9 mouse cellular contexts compared by ENCODE assay signal in the genomic region with DNA sequence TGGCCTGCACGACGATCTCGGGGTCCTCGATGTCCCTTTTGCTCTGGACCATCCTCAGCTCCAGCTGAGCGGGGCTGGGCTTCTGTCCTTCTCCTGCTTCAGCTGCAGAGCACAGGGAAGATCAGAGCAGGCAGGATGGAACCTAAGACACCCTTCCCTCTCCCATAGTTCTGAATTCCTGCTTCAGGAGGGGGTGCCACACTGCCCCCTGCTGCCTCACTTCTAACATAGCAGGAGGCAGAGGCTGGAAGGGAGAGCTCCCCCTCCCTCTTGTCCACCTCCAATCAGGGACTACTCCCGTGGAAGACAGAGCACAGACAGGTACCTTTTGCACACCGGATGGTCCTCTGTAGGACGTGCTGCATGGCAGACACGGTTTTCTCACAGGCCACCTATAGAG. TPM values are rescaled to one million over a fixed set of nuclear protein-coding genes. Genes with fewer than 3 reads are reported as not detected.
A peak's percentile ranks its signal among the peaks of the same experiment; 100 is the strongest.
DNase-seq lines count a peak whose midpoint lies in the region; ATAC-seq and TF ChIP-seq lines count a peak whose summit lies in the region.
"Had no signal": no experiment of that assay in that cellular context is flagged by ENCODE, and none has a peak within 500 bp of the region (broad histone marks: within the 10 kb centered on the region; RNA-seq: fewer than 3 reads in every experiment).

No protein-coding gene starts in this region.

- no peaks in the 10 kb centered on the region for H3K9me3 ChIP-seq in hindbrain, postnatal 0 days (ENCODE audit: low read length)
- H3K9me3 ChIP-seq in hindbrain, embryonic 14.5 days (ENCODE audit: control insufficient read depth, low read length), result no peaks in the 10 kb centered on the region
- no peaks in the 10 kb centered on the region for H3K9me3 ChIP-seq in embryonic facial prominence, embryonic 10.5 days
- H3K9me3 ChIP-seq in stomach, postnatal 0 days (ENCODE audit: control insufficient read depth, low read length), result no peaks in the 10 kb centered on the region
- H3K9me3 ChIP-seq: lung, embryonic 15.5 days had no signal

- DNase-seq in hindbrain, postnatal 0 days (ENCODE audit: low spot score), result peak; percentile 33
- DNase-seq in hindbrain, embryonic 14.5 days (ENCODE audit: low spot score), result no peak
- DNase-seq in testis, postnatal 14 days (ENCODE audit: low spot score), result no peak
- DNase-seq in embryonic facial prominence, embryonic 10.5 days (ENCODE audit: low spot score), result peak; percentile 32
- DNase-seq in stomach, postnatal 0 days (ENCODE audit: low spot score), result peak; percentile 42
- no peak for DNase-seq in spleen, postnatal 4 days (ENCODE audit: low spot score in 2 of 2)
- DNase-seq in gastrocnemius, postnatal 4 days (ENCODE audit: low spot score in 2 of 2), result no peak

- no peak for TF ChIP-seq EP300 in stomach, postnatal 0 days (optimal IDR thresholded peaks at IDR 0.05)

- no peak overlapping the region for H3K9ac ChIP-seq in hindbrain, postnatal 0 days (replicated peaks; ENCODE audit: low read length)
- H3K9ac ChIP-seq in hindbrain, embryonic 14.5 days, result no peak overlapping the region
- H3K9ac ChIP-seq in stomach, postnatal 0 days (ENCODE audit: low read length), result no peak overlapping the region
- H3K9ac ChIP-seq: lung, embryonic 15.5 days had no signal

- H3K4me2 ChIP-seq in hindbrain, postnatal 0 days (ENCODE audit: low read depth, low read length), result no peak overlapping the region
- H3K4me2 ChIP-seq in hindbrain, embryonic 14.5 days (replicated peaks), result no peak overlapping the region
- H3K4me2 ChIP-seq in stomach, postnatal 0 days (replicated peaks; ENCODE audit: low read depth), result no peak overlapping the region
- H3K4me2 ChIP-seq: lung, embryonic 15.5 days had no signal

- H3K4me1 ChIP-seq in hindbrain, postnatal 0 days (ENCODE audit: insufficient read depth, low read length), result no peaks in the 10 kb centered on the region
- no peaks in the 10 kb centered on the region for H3K4me1 ChIP-seq in hindbrain, embryonic 14.5 days (replicated peaks; ENCODE audit: control insufficient read depth, insufficient read depth, low read length)
- 0 out of 2 replicates have a peak, but pooled peaks cover 2% of the 10 kb centered on the region for H3K4me1 ChIP-seq in testis, adult 2 months (ENCODE audit: control insufficient read depth, insufficient read depth, low read length)
- H3K4me1 ChIP-seq in embryonic facial prominence, embryonic 10.5 days, result no peaks in the 10 kb centered on the region
- H3K4me1 ChIP-seq in stomach, postnatal 0 days (replicated peaks; ENCODE audit: control insufficient read depth, insufficient read depth), result no peaks in the 10 kb centered on the region
- H3K4me1 ChIP-seq: lung, embryonic 15.5 days had no signal

- WGBS in hindbrain, postnatal 0 days, result 71% methylated on average over 9 of the region's 9 CpGs
- WGBS in hindbrain, embryonic 14.5 days, result 70% methylated on average over 9 of the region's 9 CpGs
- WGBS in embryonic facial prominence, embryonic 10.5 days, result 67% methylated on average over 9 of the region's 9 CpGs
- 71% methylated on average over 9 of the region's 9 CpGs for WGBS in stomach, postnatal 0 days

- TF ChIP-seq CTCF in hindbrain, postnatal 0 days (IDR thresholded peaks at IDR 0.05; ENCODE audit: low read depth), result peak; percentile 76
- TF ChIP-seq CTCF in testis, adult 2 months (IDR thresholded peaks at IDR 0.05; ENCODE audit: control insufficient read depth, insufficient read depth, insufficient replicate concordance, low read depth, low read length), result peak; percentile 86
- TF ChIP-seq CTCF in stomach, postnatal 0 days (IDR thresholded peaks at IDR 0.05; ENCODE audit: low read depth), result peak; percentile 77

- no peaks in the 10 kb centered on the region for H3K27me3 ChIP-seq in hindbrain, postnatal 0 days (ENCODE audit: insufficient read depth, low read length)
- H3K27me3 ChIP-seq in hindbrain, embryonic 14.5 days (ENCODE audit: control insufficient read depth, insufficient read depth, low read length), result no peaks in the 10 kb centered on the region
- H3K27me3 ChIP-seq in testis, adult 2 months (ENCODE audit: control insufficient read depth, insufficient read depth, low read length), result no peaks in the 10 kb centered on the region
- H3K27me3 ChIP-seq in embryonic facial prominence, embryonic 10.5 days (replicated peaks; ENCODE audit: low read depth, poor library complexity, severe bottlenecking), result no peaks in the 10 kb centered on the region
- H3K27me3 ChIP-seq in stomach, postnatal 0 days (ENCODE audit: control insufficient read depth, insufficient read depth, low read length), result no peaks in the 10 kb centered on the region
- H3K27me3 ChIP-seq: lung, embryonic 15.5 days had no signal

- no peak for ATAC-seq in hindbrain, postnatal 0 days
- no peak for ATAC-seq in hindbrain, embryonic 14.5 days (ENCODE audit: low FRiP score)
- no peak for ATAC-seq in stomach, postnatal 0 days (ENCODE audit: low FRiP score, low TSS enrichment)

- peaks cover 37% of the 10 kb centered on the region; the same call in 1 of the 2 replicates for H3K36me3 ChIP-seq in hindbrain, postnatal 0 days (ENCODE audit: insufficient read depth, low read length)
- H3K36me3 ChIP-seq in hindbrain, embryonic 14.5 days (replicated peaks; ENCODE audit: control insufficient read depth, insufficient read depth), result peaks cover 28% of the 10 kb centered on the region
- H3K36me3 ChIP-seq in testis, adult 2 months (ENCODE audit: control insufficient read depth, insufficient read depth, low read length), result no peaks in the 10 kb centered on the region
- H3K36me3 ChIP-seq in embryonic facial prominence, embryonic 10.5 days (replicated peaks), result peaks cover 57% of the 10 kb centered on the region
- H3K36me3 ChIP-seq in stomach, postnatal 0 days (ENCODE audit: control insufficient read depth, insufficient read depth, low read length), result 0 out of 2 replicates have a peak, but pooled peaks cover 2% of the 10 kb centered on the region
- H3K36me3 ChIP-seq: lung, embryonic 15.5 days had no signal

- H3K4me3 ChIP-seq in hindbrain, postnatal 0 days (ENCODE audit: low read length), result no peak overlapping the region
- H3K4me3 ChIP-seq in hindbrain, embryonic 14.5 days (replicated peaks; ENCODE audit: low read length), result no peak overlapping the region
- peak overlapping the region; percentile 82 for H3K4me3 ChIP-seq in testis, adult 2 months (ENCODE audit: control insufficient read depth, low read depth, low read length)
- no peak overlapping the region for H3K4me3 ChIP-seq in embryonic facial prominence, embryonic 10.5 days
- no peak overlapping the region for H3K4me3 ChIP-seq in stomach, postnatal 0 days (ENCODE audit: low read depth, low read length)
- H3K4me3 ChIP-seq: lung, embryonic 15.5 days had no signal

- H3K27ac ChIP-seq in hindbrain, postnatal 0 days, result no peak overlapping the region
- H3K27ac ChIP-seq in hindbrain, embryonic 14.5 days, result no peak overlapping the region
- no peak overlapping the region for H3K27ac ChIP-seq in testis, adult 2 months (ENCODE audit: control insufficient read depth, insufficient read depth, low read depth, low read length)
- no peak overlapping the region for H3K27ac ChIP-seq in embryonic facial prominence, embryonic 10.5 days (replicated peaks)
- H3K27ac ChIP-seq in stomach, postnatal 0 days (replicated peaks), result no peak overlapping the region
- H3K27ac ChIP-seq: lung, embryonic 15.5 days had no signal

- no peak for TF ChIP-seq POLR2A in testis, adult 2 months (IDR thresholded peaks at IDR 0.05; ENCODE audit: control insufficient read depth, low read depth, low read length)

RNA-seq across cellular contexts. Expression of a gene that starts 15.3 kb away (rescaled TPM):
- 80.6 and 84.4 TPM in 2 replicates for total RNA-seq in hindbrain, postnatal 0 days (2014; rRNA removed)
- 147 and 148 TPM in 2 replicates for polyA plus RNA-seq in hindbrain, postnatal 0 days (2015; fragmentation: Nextera tagmentation; extraction: Ambion mirVana)
- polyA plus RNA-seq in hindbrain, embryonic 14.5 days (2014; fragmentation: Nextera tagmentation; extraction: Ambion mirVana), result 97.3 and 119 TPM in 2 replicates
- polyA plus RNA-seq in testis, adult 2 months (2012; rRNA removed), result 17.6 and 20.3 TPM in 2 replicates
- 142 and 149 TPM in 2 replicates for polyA plus RNA-seq in embryonic facial prominence, embryonic 10.5 days (2016; fragmentation: Nextera tagmentation; extraction: Ambion mirVana)
- 636 and 675 TPM in 2 replicates for polyA plus RNA-seq in stomach, postnatal 0 days (2015; fragmentation: Nextera tagmentation; extraction: Ambion mirVana)
- 10 to 100 TPM; 46.6 to 52.1 TPM for total RNA-seq in gastrocnemius, postnatal 4 days (2021)

RNA-seq across cellular contexts. Expression of a gene that starts 24.0 kb away (rescaled TPM):
- total RNA-seq in hindbrain, postnatal 0 days (2014; rRNA removed), result 63.1 and 70.7 TPM in 2 replicates
- 42.8 and 45.8 TPM in 2 replicates for polyA plus RNA-seq in hindbrain, postnatal 0 days (2015; fragmentation: Nextera tagmentation; extraction: Ambion mirVana)
- 30.0 and 32.9 TPM in 2 replicates for polyA plus RNA-seq in hindbrain, embryonic 14.5 days (2014; fragmentation: Nextera tagmentation; extraction: Ambion mirVana)
- polyA plus RNA-seq in testis, adult 2 months (2012; rRNA removed), result 3.9 and 4.1 TPM in 2 replicates
- 11.9 and 13.2 TPM in 2 replicates for polyA plus RNA-seq in embryonic facial prominence, embryonic 10.5 days (2016; fragmentation: Nextera tagmentation; extraction: Ambion mirVana)
- 5.3 and 5.6 TPM in 2 replicates for polyA plus RNA-seq in stomach, postnatal 0 days (2015; fragmentation: Nextera tagmentation; extraction: Ambion mirVana)
- total RNA-seq in gastrocnemius, postnatal 4 days (2021), result 1 to 10 TPM; 7.9 to 8.2 TPM

RNA-seq across cellular contexts. Expression of a gene that starts 28.0 kb away (rescaled TPM):
- 176 and 179 TPM in 2 replicates for total RNA-seq in hindbrain, postnatal 0 days (2014; rRNA removed)
- 429 and 435 TPM in 2 replicates for polyA plus RNA-seq in hindbrain, postnatal 0 days (2015; fragmentation: Nextera tagmentation; extraction: Ambion mirVana)
- polyA plus RNA-seq in hindbrain, embryonic 14.5 days (2014; fragmentation: Nextera tagmentation; extraction: Ambion mirVana), result 324 and 336 TPM in 2 replicates
- 349 and 360 TPM in 2 replicates for polyA plus RNA-seq in testis, adult 2 months (2012; rRNA removed)
- 358 and 365 TPM in 2 replicates for polyA plus RNA-seq in embryonic facial prominence, embryonic 10.5 days (2016; fragmentation: Nextera tagmentation; extraction: Ambion mirVana)
- polyA plus RNA-seq in stomach, postnatal 0 days (2015; fragmentation: Nextera tagmentation; extraction: Ambion mirVana), result 148 TPM in 2 replicates
- 100 to 1,000 TPM; 113 to 119 TPM for total RNA-seq in gastrocnemius, postnatal 4 days (2021)

Comparison
In these comparisons a context has a peak if more than half of its experiments do, and no peak if none do; other contexts are left out.
1. DNase-seq: peak in hindbrain, postnatal 0 days (single experiment), embryonic facial prominence, embryonic 10.5 days (single experiment) and stomach, postnatal 0 days (single experiment); none in hindbrain, embryonic 14.5 days (single experiment), testis, postnatal 14 days (single experiment), spleen, postnatal 4 days (0 of 2) and gastrocnemius, postnatal 4 days (0 of 2).
2. Peak in every context shown above with its lines, with median percentiles within 50 percentile points of each other: CTCF ChIP-seq.